Mouse (Mus musculus): Measurements from ENCODE around the gene Folr1. TPM values are rescaled to one million over a fixed set of nuclear protein-coding genes. Genes with fewer than 3 reads are reported as not detected.

The Folr1 gene
- total and polyA plus RNA-seq, 2 experiments from 2014 or later: 28.8 to 78.5 TPM

DNA sequence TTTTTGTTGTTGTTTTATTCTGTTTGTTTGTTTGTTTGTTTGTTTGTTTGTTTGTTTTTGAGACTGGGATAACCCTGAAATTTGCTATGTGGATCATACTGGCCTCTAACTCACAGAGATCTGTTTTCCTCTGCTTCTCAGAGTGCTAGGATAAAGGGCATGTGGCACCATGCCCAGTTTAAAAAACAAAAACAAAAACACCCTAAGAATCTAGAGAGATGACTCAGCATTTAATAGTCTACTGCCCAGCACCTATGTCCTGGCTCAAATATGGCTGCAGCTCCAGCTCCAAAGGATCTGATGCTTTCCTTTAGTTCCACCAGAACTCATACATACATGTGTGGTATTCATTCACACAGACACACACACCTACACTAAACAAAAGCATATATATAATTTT lies 9.6 kb downstream of the Folr1 start:
- ATAC-seq: no peak
- H3K4me3 ChIP-seq (ENCODE audit: low read length): no peak overlapping the region
- no peaks in the 10 kb centered on the region for H3K4me1 ChIP-seq (ENCODE audit: insufficient read depth, low read length)
- no peak for DNase-seq (ENCODE audit: low spot score)
- no peak overlapping the region for H3K4me2 ChIP-seq (ENCODE audit: low read depth, low read length)
- no peaks in the 10 kb centered on the region for H3K36me3 ChIP-seq (ENCODE audit: insufficient read depth, low read length)
- no peaks in the 10 kb centered on the region for H3K9me3 ChIP-seq (ENCODE audit: low read length)
- no peaks in the 10 kb centered on the region for H3K27me3 ChIP-seq (ENCODE audit: insufficient read depth, low read length)
- TF ChIP-seq CTCF (IDR thresholded peaks at IDR 0.05; ENCODE audit: low read depth): no peak
- no peak overlapping the region for H3K9ac ChIP-seq (replicated peaks; ENCODE audit: low read length)
- no peak overlapping the region for H3K27ac ChIP-seq

DNA sequence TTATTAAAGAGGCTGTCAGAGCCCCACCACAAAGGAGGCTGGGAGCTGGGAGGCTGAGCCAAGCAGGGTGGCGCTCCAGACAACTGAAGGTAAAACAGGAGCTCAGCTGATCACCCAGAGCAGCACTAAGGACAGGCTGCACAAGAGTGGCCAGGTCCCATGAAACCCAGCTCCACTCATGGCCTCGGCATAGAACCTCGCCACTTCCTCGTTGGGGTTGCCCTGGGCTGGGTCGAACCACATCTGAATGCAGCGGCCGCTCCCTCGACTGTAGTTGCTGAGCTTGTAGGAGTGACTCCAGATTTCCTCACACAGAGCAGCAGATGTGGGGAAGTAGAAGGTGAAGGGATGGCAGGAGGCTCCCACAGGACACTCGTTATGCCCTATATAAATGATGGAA lies 12.2 kb downstream of the Folr1 start:
- Histone ChIP-seq H3K27me3 (ENCODE audit: insufficient read depth, low read length) (no peaks in the 10 kb centered on the region), H3K4me1 (ENCODE audit: insufficient read depth, low read length) (no peaks in the 10 kb centered on the region), H3K4me2 (ENCODE audit: low read depth, low read length) (no peak overlapping the region), H3K27ac (no peak overlapping the region), H3K9me3 (ENCODE audit: low read length) (no peaks in the 10 kb centered on the region), H3K4me3 (ENCODE audit: low read length) (no peak overlapping the region), H3K9ac (replicated peaks; ENCODE audit: low read length) (no peak overlapping the region), H3K36me3 (ENCODE audit: insufficient read depth, low read length) (no peaks in the 10 kb centered on the region)
- WGBS: 83% methylated on average over 9 of the region's 9 CpGs
- DNase-seq (ENCODE audit: low spot score) (no peak), ATAC-seq (no peak)
- no peak for TF ChIP-seq CTCF (IDR thresholded peaks at IDR 0.05; ENCODE audit: low read depth)

DNA sequence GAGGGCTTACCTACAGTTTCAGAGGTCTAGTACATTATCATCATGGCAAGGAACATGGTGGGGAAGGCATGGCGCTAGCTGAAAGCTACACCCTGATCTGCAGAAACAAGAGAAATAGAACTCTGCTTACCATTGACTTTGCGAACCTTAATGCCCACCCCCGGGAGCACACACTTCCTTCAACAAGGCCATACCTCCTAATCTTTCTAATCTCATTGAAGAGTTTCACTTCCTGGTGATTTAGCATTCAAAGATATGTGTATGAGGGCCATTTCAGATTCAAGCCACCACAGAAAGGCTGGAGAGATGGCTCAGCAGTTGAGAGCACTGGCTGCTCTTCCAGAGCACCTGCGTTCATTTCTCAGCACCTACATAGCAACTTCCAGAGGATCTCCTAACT lies 13.5 kb downstream of the Folr1 start, which contains the start of gene Folr2:
Folr2 (minus strand) TSS at position 101 of the 400 bp plus-strand sequence.
- Histone ChIP-seq H3K4me3 (ENCODE audit: low read length) (no peak within 1 kb of the TSS), H3K9ac (replicated peaks; ENCODE audit: low read length) (no peak within 1 kb of the TSS), H3K27ac (no peak within 1 kb of the TSS), H3K9me3 (ENCODE audit: low read length) (no peaks in the 10 kb centered on the region), H3K4me2 (ENCODE audit: low read depth, low read length) (no peak within 1 kb of the TSS), H3K36me3 (ENCODE audit: insufficient read depth, low read length) (no peaks in the 10 kb centered on the region), H3K27me3 (ENCODE audit: insufficient read depth, low read length) (no peaks in the 10 kb centered on the region), H3K4me1 (ENCODE audit: insufficient read depth, low read length) (no peaks in the 10 kb centered on the region)
- TF ChIP-seq CTCF (IDR thresholded peaks at IDR 0.05; ENCODE audit: low read depth): no peak
- ATAC-seq (no peak), DNase-seq (ENCODE audit: low spot score) (no peak)
- 92% methylated on average over 4 of the region's 4 CpGs for WGBS

DNA sequence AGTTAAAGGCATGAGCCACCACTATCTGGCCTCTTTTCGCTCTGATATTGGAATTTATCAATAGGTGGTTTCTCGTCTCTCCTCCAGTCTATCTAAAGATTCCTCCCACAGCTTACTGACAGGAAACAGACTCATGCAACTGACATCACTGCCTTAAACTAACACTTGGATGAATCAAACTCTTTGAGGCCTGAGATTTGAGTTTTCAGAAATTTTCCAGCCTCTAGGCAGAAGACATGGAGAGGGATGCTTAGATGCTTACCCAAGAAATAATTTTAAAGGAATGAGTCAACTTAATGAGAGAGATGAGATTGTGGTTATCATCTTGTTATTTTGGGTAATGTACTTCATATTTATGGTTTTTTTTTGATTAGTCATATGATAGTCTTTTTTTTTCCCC lies 16.8 kb downstream of the Folr1 start:
- Histone ChIP-seq H3K9ac (replicated peaks; ENCODE audit: low read length) (no peak overlapping the region), H3K36me3 (ENCODE audit: insufficient read depth, low read length) (no peaks in the 10 kb centered on the region), H3K9me3 (ENCODE audit: low read length) (no peaks in the 10 kb centered on the region), H3K4me2 (ENCODE audit: low read depth, low read length) (no peak overlapping the region), H3K4me1 (ENCODE audit: insufficient read depth, low read length) (no peaks in the 10 kb centered on the region), H3K27me3 (ENCODE audit: insufficient read depth, low read length) (no peaks in the 10 kb centered on the region), H3K27ac (no peak overlapping the region), H3K4me3 (ENCODE audit: low read length) (no peak overlapping the region)
- DNase-seq (ENCODE audit: low spot score) (no peak), ATAC-seq (no peak)
- 87% methylated on average over 2 of the region's 2 CpGs for WGBS
- TF ChIP-seq CTCF (IDR thresholded peaks at IDR 0.05; ENCODE audit: low read depth): no peak

DNA sequence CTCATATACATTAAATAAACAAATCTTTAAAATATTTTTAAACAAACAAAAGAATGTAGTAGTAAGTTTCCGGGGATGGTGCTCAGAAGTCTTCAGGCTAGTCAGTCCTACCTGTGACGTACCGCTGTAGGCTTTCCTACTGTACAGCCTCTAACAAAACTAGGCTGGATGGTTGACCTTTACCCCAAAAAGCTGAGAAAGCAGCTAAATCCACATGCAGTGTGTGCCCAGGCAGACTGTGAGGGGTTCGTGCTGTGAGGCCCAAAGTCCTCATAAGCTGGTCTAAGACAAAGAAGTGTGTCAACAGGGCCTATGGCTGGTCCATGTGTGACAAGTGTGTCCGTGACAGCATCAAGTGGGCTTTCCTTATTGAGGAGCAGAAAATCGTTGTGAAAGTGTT lies 17.7 kb downstream of the Folr1 start:
- 89% methylated on average over 6 of the region's 6 CpGs for WGBS

DNA sequence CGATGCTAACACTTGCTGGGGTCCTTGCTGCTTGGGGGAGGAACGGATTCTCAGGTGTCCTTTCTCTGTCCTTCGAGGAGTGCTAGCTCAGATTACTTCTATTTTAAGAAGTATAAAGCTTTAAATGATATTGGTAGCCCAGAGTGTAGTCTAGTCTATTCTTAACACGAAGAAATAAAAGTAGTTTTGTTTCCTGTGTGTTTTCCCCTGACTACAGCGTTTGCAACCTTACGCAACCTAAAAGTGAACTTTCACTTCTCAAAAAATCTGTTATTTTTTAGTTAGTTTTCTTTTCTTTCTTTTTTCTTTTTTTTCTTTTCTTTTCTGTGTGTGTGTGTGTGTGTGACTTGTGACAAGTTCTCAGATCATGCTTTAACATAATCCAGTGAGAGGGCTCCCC lies 18.9 kb downstream of the Folr1 start:
- H3K27ac ChIP-seq: no peak overlapping the region
- TF ChIP-seq CTCF (IDR thresholded peaks at IDR 0.05; ENCODE audit: low read depth): no peak
- no peaks in the 10 kb centered on the region for H3K36me3 ChIP-seq (ENCODE audit: insufficient read depth, low read length)
- H3K4me3 ChIP-seq (ENCODE audit: low read length): no peak overlapping the region
- no peaks in the 10 kb centered on the region for H3K27me3 ChIP-seq (ENCODE audit: insufficient read depth, low read length)
- ATAC-seq (no peak), DNase-seq (ENCODE audit: low spot score) (no peak)
- 90% methylated on average over 6 of the region's 6 CpGs for WGBS
- no peaks in the 10 kb centered on the region for H3K4me1 ChIP-seq (ENCODE audit: insufficient read depth, low read length)
- no peak overlapping the region for H3K9ac ChIP-seq (replicated peaks; ENCODE audit: low read length)
- H3K4me2 ChIP-seq (ENCODE audit: low read depth, low read length): no peak overlapping the region
- H3K9me3 ChIP-seq (ENCODE audit: low read length): no peaks in the 10 kb centered on the region

More for the DNA sequence above, 17.7 kb downstream of the Folr1 start:
- no peak overlapping the region for H3K4me3 ChIP-seq (ENCODE audit: low read length)
- no peak overlapping the region for H3K4me2 ChIP-seq (ENCODE audit: low read depth, low read length)
- H3K36me3 ChIP-seq (ENCODE audit: insufficient read depth, low read length): no peaks in the 10 kb centered on the region
- H3K27ac ChIP-seq: no peak overlapping the region
- no peak for DNase-seq (ENCODE audit: low spot score)
- H3K4me1 ChIP-seq (ENCODE audit: insufficient read depth, low read length): no peaks in the 10 kb centered on the region
- no peak overlapping the region for H3K9ac ChIP-seq (replicated peaks; ENCODE audit: low read length)
- no peak for TF ChIP-seq CTCF (IDR thresholded peaks at IDR 0.05; ENCODE audit: low read depth)
- no peak for ATAC-seq
- no peaks in the 10 kb centered on the region for H3K27me3 ChIP-seq (ENCODE audit: insufficient read depth, low read length)
- no peaks in the 10 kb centered on the region for H3K9me3 ChIP-seq (ENCODE audit: low read length)

DNA sequence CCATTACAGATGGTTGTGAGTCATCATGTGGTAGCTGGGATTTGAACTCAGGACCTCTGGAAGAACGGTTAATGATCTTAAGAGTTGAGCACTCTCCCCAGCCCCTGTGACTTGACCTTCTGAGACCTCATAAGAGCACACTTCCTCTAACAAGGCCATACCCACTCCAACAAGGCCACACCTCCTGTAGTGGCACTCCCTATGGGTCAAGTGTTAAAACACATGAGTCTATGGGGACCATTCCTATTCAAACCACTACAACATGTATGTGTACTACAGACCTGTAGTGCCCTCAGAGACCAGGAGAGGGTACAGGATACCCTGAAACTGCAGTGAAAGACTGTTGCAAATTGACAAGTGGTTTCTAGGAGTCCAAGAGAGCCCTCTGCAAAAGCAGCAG lies 22.7 kb downstream of the Folr1 start:
- WGBS: 94% methylated on average over 1 of the region's 1 CpGs
- no peak for DNase-seq (ENCODE audit: low spot score)
- peak; percentile 13; the same call in 1 of the 2 replicates for TF ChIP-seq CTCF (IDR thresholded peaks at IDR 0.05; ENCODE audit: low read depth)
- Histone ChIP-seq H3K36me3 (ENCODE audit: insufficient read depth, low read length) (no peaks in the 10 kb centered on the region), H3K4me2 (ENCODE audit: low read depth, low read length) (no peak overlapping the region), H3K27ac (no peak overlapping the region), H3K4me1 (ENCODE audit: insufficient read depth, low read length) (no peaks in the 10 kb centered on the region), H3K4me3 (ENCODE audit: low read length) (no peak overlapping the region), H3K9ac (replicated peaks; ENCODE audit: low read length) (no peak overlapping the region), H3K27me3 (ENCODE audit: insufficient read depth, low read length) (no peaks in the 10 kb centered on the region), H3K9me3 (ENCODE audit: low read length) (no peaks in the 10 kb centered on the region)
- no peak for ATAC-seq
